Mouse (Mus musculus) hindbrain, embryonic 11.5 days (tissue): ENCODE data around the gene Cnot11. TPM values are rescaled to one million over a fixed set of nuclear protein-coding genes. Genes with fewer than 3 reads are reported as not detected.

ENCODE experiments used
- ATAC-seq: fragments of 200-750 bp; cut with Nextera tagmentation; 2 replicates; pipeline ENCODE4 v1.8.0; 2017; ENCODE audit warnings: mild to moderate bottlenecking, moderate TSS enrichment, moderate library complexity; ENCODE audit not compliant: low FRiP score
- DNase-seq: peaks from one replicate; pipeline ENCODE4 v3.0.0-alpha.2; 2015; ENCODE audit warnings: low spot score
- H3K27ac ChIP-seq: fragments of 300-500 bp; sonication (generic); 2 replicates; pipeline ENCODE4 v1.5.1; 2014; ENCODE audit warnings: mild to moderate bottlenecking, low read depth, low read length
- H3K27me3 ChIP-seq: fragments of 300-500 bp; sonication (generic); 2 replicates; pipeline ENCODE4 v1.6.1; 2014; ENCODE audit warnings: mild to moderate bottlenecking, low read length, moderate library complexity, mixed read lengths; ENCODE audit not compliant: control insufficient read depth, insufficient read depth
- H3K36me3 ChIP-seq: fragments of 300-500 bp; sonication (generic); 2 replicates; pipeline ENCODE4 v1.6.1; 2014; ENCODE audit warnings: mild to moderate bottlenecking, low read length, moderate library complexity, mixed read lengths; ENCODE audit not compliant: control insufficient read depth, insufficient read depth
- H3K4me1 ChIP-seq: fragments of 300-500 bp; sonication (generic); replicated peaks from 2 replicates; pipeline ENCODE4 v1.6.1; 2014; ENCODE audit warnings: low read length, mixed read lengths; ENCODE audit not compliant: control insufficient read depth, insufficient read depth
- H3K4me2 ChIP-seq: fragments of 300-500 bp; sonication (generic); replicated peaks from 2 replicates; pipeline ENCODE4 v1.6.1; 2014; ENCODE audit warnings: mild to moderate bottlenecking, low read depth, low read length
- H3K4me3 ChIP-seq: fragments of 300-500 bp; sonication (generic); 2 replicates; pipeline ENCODE4 v1.5.1; 2014; ENCODE audit warnings: low read depth, low read length
- H3K9ac ChIP-seq: fragments of 300-500 bp; sonication (generic); 2 replicates; pipeline ENCODE4 v1.6.1; 2014; ENCODE audit warnings: low read depth, low read length
- H3K9me3 ChIP-seq: fragments of 300-500 bp; sonication (generic); 2 replicates; pipeline ENCODE4 v1.6.1; 2016; ENCODE audit warnings: low read length; ENCODE audit not compliant: control insufficient read depth
- WGBS: fragments of 180-500 bp; shearing (Covaris S2); extraction: QIAGEN DNeasy Blood & Tissue Kit; methylation state at CpG from one replicate; pipeline ENCODE4 v1.1.7; 2014; 5-methylcytosine and 5-hydroxymethylcytosine counted together
- polyA plus RNA-seq: library from polyadenylated mRNA; unstranded; fragments of >200 nt; fragmentation: Nextera tagmentation; extraction: Ambion mirVana; gene quantifications from 2 replicates; pipeline ENCODE4 v1.2.1, GENCODE M21; 2014

Gene Cnot11
- polyA plus RNA-seq, 1 experiment from 2014 or later: 29.6 TPM

DNA sequence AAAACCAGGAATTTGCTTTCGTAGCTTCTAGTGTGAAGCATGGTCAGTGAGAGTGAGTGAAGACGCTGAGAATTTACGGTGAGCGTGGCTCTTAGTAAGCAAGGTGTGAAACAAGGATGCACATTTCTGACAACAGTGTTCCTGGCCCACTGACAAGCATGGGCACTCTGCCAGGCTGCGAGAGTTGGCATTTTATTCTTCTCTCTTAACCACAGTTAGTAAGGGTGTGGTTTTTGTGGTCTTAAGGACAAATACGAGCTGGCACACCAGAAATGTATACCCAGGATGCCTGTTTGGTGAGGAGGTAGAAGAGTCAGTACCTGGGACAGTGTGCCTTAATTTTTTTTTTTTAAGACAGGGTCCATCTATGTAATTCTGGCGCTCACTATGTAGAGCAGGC, 10.8 kb downstream of the Cnot11 start:
- Histone ChIP-seq H3K4me3 (no peak overlapping the region), H3K9me3 (no peaks in the 10 kb centered on the region), H3K4me2 (no peak overlapping the region), H3K4me1 (no peaks in the 10 kb centered on the region), H3K9ac (no peak overlapping the region), H3K27me3 (no peaks in the 10 kb centered on the region), H3K36me3 (peaks cover 5% of the 10 kb centered on the region), H3K27ac (no peak overlapping the region)
- WGBS: 93% methylated on average over 7 of the region's 7 CpGs
- no peak for ATAC-seq
- no peak for DNase-seq

- 97% methylated on average over 6 of the region's 6 CpGs for WGBS
- Histone ChIP-seq H3K9me3 (no peaks in the 10 kb centered on the region), H3K4me2 (no peak overlapping the region), H3K4me3 (no peak overlapping the region), H3K4me1 (no peaks in the 10 kb centered on the region), H3K9ac (no peak overlapping the region), H3K27ac (no peak overlapping the region), H3K36me3 (peaks cover 5% of the 10 kb centered on the region; the same call in 1 of the 2 replicates), H3K27me3 (no peaks in the 10 kb centered on the region)
- no peak for DNase-seq
- no peak for ATAC-seq
Observed at GRCm38 (mm10) chr1:39546160-39546866, 11.5 kb downstream of the Cnot11 start.

DNA sequence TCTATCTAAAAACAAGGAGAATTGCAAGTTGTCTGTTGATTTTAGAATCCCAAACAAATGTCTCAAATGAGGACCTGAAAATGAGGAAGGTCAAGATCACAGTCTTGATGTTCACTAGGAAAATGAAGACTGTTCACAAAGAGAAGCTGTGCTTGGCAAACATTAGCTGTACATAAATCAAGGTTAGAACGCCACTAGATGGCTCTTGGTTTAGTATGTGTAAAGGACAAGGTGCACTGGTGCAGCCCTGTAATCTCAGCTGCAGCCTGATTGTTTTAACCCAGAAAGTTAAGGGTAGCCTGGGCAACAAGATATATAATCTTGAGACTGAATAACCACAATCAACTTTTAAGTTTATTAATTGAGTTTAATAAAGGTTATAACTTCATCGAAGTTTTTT, 12.4 kb downstream of the Cnot11 start:
- H3K9me3 ChIP-seq: no peaks in the 10 kb centered on the region
- ATAC-seq: no peak
- H3K27ac ChIP-seq: no peak overlapping the region
- H3K36me3 ChIP-seq: peaks cover 5% of the 10 kb centered on the region; the same call in 1 of the 2 replicates
- no peak overlapping the region for H3K4me2 ChIP-seq
- H3K4me1 ChIP-seq: no peaks in the 10 kb centered on the region
- 78% methylated on average over 2 of the region's 2 CpGs for WGBS
- H3K4me3 ChIP-seq: no peak overlapping the region
- H3K27me3 ChIP-seq: no peaks in the 10 kb centered on the region
- H3K9ac ChIP-seq: no peak overlapping the region
- no peak for DNase-seq

GRCm38 (mm10) chr1:39549831-39550230, 15.0 kb downstream of the Cnot11 start:
- WGBS: 96% methylated on average over 2 of the region's 2 CpGs
- no peaks in the 10 kb centered on the region for H3K4me1 ChIP-seq

GRCm38 (mm10) chr1:39555556-39556415, 21.0 kb downstream of the Cnot11 start:
- H3K36me3 ChIP-seq: peaks cover 1% of the 10 kb centered on the region; the same call in 1 of the 2 replicates
- H3K4me1 ChIP-seq: no peaks in the 10 kb centered on the region; the same call in 1 of the 2 replicates
- H3K9me3 ChIP-seq: no peaks in the 10 kb centered on the region
- DNase-seq (peak; percentile 16), ATAC-seq (peak; percentile 45; the same call in 1 of the 2 replicates)
- peak overlapping the region; percentile 71 for H3K27ac ChIP-seq
- WGBS: 36% methylated on average over 9 of the region's 9 CpGs
- no peak overlapping the region for H3K4me2 ChIP-seq
- H3K9ac ChIP-seq: 0 out of 2 replicates have a peak overlapping the region, but pooled peaks have one; percentile 15
- no peaks in the 10 kb centered on the region for H3K27me3 ChIP-seq
- H3K4me3 ChIP-seq: no peak overlapping the region

More at GRCm38 (mm10) chr1:39549831-39550230, 15.0 kb downstream of the Cnot11 start:
- H3K4me2 ChIP-seq: no peak overlapping the region
- no peaks in the 10 kb centered on the region for H3K27me3 ChIP-seq
- DNase-seq: no peak
- peaks cover 3% of the 10 kb centered on the region; the same call in 1 of the 2 replicates for H3K36me3 ChIP-seq
- H3K4me3 ChIP-seq: no peak overlapping the region
- H3K9me3 ChIP-seq: no peaks in the 10 kb centered on the region
- ATAC-seq: no peak
- H3K9ac ChIP-seq: no peak overlapping the region
- no peak overlapping the region for H3K27ac ChIP-seq

- Histone ChIP-seq H3K9ac (no peak overlapping the region), H3K4me3 (no peak overlapping the region), H3K9me3 (no peaks in the 10 kb centered on the region), H3K36me3 (no peaks in the 10 kb centered on the region), H3K27me3 (no peaks in the 10 kb centered on the region), H3K27ac (no peak overlapping the region), H3K4me2 (no peak overlapping the region), H3K4me1 (no peaks in the 10 kb centered on the region; the same call in 1 of the 2 replicates)
- 98% methylated on average over 2 of the region's 2 CpGs for WGBS
- ATAC-seq (no peak), DNase-seq (no peak)
Observed at GRCm38 (mm10) chr1:39559009-39559408, 24.2 kb downstream of the Cnot11 start.

- no peak overlapping the region for H3K9ac ChIP-seq
- H3K4me1 ChIP-seq: no peaks in the 10 kb centered on the region
- ATAC-seq (no peak), DNase-seq (no peak)
- no peaks in the 10 kb centered on the region for H3K9me3 ChIP-seq
- WGBS: 67% methylated on average over 1 of the region's 1 CpGs
- no peaks in the 10 kb centered on the region for H3K27me3 ChIP-seq
- H3K36me3 ChIP-seq: no peaks in the 10 kb centered on the region
- no peak overlapping the region for H3K4me2 ChIP-seq
- H3K4me3 ChIP-seq: no peak overlapping the region
- H3K27ac ChIP-seq: no peak overlapping the region
Observed at GRCm38 (mm10) chr1:39561920-39562319, 27.1 kb downstream of the Cnot11 start.

GRCm38 (mm10) chr1:39563161-39563560, 28.4 kb downstream of the Cnot11 start:
- Histone ChIP-seq H3K9ac (no peak overlapping the region), H3K27ac (no peak overlapping the region), H3K27me3 (no peaks in the 10 kb centered on the region), H3K4me3 (no peak overlapping the region), H3K9me3 (no peaks in the 10 kb centered on the region), H3K4me2 (no peak overlapping the region), H3K36me3 (no peaks in the 10 kb centered on the region), H3K4me1 (no peaks in the 10 kb centered on the region)
- DNase-seq (no peak), ATAC-seq (no peak)
- WGBS: 93% methylated on average over 7 of the region's 7 CpGs
